In the genomic region with DNA sequence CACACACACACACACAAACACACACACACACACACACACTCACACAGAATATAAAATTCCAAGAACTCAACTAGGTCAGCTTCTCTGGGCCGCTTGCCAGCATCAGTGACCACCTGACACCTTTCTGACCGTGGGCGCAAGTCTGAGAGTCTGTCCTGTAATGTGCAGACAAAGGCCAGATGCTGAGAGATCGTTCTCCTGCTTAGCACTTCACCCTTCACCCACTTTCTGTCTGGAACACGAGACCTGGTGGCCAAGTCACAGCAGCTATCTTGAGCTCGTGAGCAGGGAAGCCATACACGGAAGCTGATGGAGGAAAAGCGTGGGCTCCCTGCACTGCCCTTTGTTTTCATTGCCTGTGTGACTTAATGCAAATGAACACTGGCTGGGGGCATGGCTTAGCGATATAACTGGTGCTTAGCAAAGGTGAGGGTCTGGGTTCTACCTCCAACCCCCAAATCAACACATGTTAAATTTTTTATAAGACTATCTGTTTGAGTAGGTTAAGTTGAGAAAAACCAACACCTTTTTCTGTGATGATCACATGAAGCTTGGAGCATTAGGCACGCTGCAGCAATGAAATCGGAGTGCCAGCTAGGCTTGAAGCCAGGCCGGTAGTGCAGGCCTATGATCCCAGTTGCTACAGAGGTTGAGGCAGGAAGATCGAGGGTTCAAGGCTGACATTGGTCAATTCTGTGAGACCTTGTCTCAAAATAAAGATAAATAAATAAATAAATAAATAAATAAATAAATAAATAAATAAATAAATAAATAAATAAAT, we compare ENCODE assay signal across 15 mouse cellular contexts. TPM values are rescaled to one million over a fixed set of nuclear protein-coding genes. Genes with fewer than 3 reads are reported as not detected.
A peak's percentile ranks its signal among the peaks of the same experiment; 100 is the strongest.
DNase-seq lines count a peak whose midpoint lies in the region; ATAC-seq and TF ChIP-seq lines count a peak whose summit lies in the region.
"Had no signal": no experiment of that assay in that cellular context is flagged by ENCODE, and none has a peak within 500 bp of the region (broad histone marks: within the 10 kb centered on the region; RNA-seq: fewer than 3 reads in every experiment).

No protein-coding gene starts in this region.

- H3K36me3 ChIP-seq in heart, embryonic 10.5 days: no peaks in the 10 kb centered on the region
- H3K36me3 ChIP-seq in forebrain, embryonic 13.5 days (ENCODE audit: poor library complexity, severe bottlenecking): no peaks in the 10 kb centered on the region
- H3K36me3 ChIP-seq: neural tube, embryonic 12.5 days had no signal

- intact Hi-C loops in gastrocnemius, adult 2 months (cut with DNase I): no loop called here

- ATAC-seq in granulocyte monocyte progenitor cell, adult 5-6 weeks (replicated peaks; ENCODE audit: poor library complexity, severe bottlenecking): no peak
- no peak for ATAC-seq in forebrain, embryonic 13.5 days
- ATAC-seq: activated CD4-positive, CD25-positive, alpha-beta regulatory T cell, adult 4 months had no signal

- peaks cover 36% of the 10 kb centered on the region for H3K4me1 ChIP-seq in heart, embryonic 10.5 days
- H3K4me1 ChIP-seq in forebrain, embryonic 13.5 days: peaks cover 6% of the 10 kb centered on the region

- H3K9me3 ChIP-seq in heart, embryonic 10.5 days: no peaks in the 10 kb centered on the region
- no peaks in the 10 kb centered on the region for H3K9me3 ChIP-seq in forebrain, embryonic 13.5 days (replicated peaks)
- H3K9me3 ChIP-seq: neural tube, embryonic 12.5 days had no signal

- no peak overlapping the region for H3K4me3 ChIP-seq in gastrocnemius, adult 2 months
- H3K4me3 ChIP-seq in heart, embryonic 10.5 days: no peak overlapping the region
- no peak overlapping the region for H3K4me3 ChIP-seq in forebrain, embryonic 13.5 days
- H3K4me3 ChIP-seq: erythroblast, embryonic 14.5 days; neural tube, embryonic 12.5 days had no signal

- DNase-seq in gastrocnemius, adult 2 months: peak; percentile 45
- no peak for DNase-seq in gastrocnemius, adult 8-10 months (ENCODE audit: low spot score in 2 of 2)
- DNase-seq in lung, postnatal 36 days: peak; percentile 6
- no peak for DNase-seq in lung, adult 18-20 months
- DNase-seq in heart, embryonic 10.5 days (ENCODE audit: low spot score): no peak
- DNase-seq in kidney, postnatal 25 days: peak; percentile 62 to 81

- WGBS in heart, embryonic 10.5 days: 55% methylated on average over 13 of the region's 13 CpGs
- 67% methylated on average over 13 of the region's 13 CpGs for WGBS in forebrain, embryonic 13.5 days

- H3K27me3 ChIP-seq in heart, embryonic 10.5 days (ENCODE audit: insufficient read depth, poor library complexity, severe bottlenecking): peaks cover 18% of the 10 kb centered on the region
- H3K27me3 ChIP-seq in forebrain, embryonic 13.5 days: peaks cover 11% of the 10 kb centered on the region; the same call in 1 of the 2 replicates
- H3K27me3 ChIP-seq: neural tube, embryonic 12.5 days had no signal

- H3K27ac ChIP-seq in gastrocnemius, adult 2 months: peak overlapping the region; percentile 24; the same call in 1 of the 2 replicates
- H3K27ac ChIP-seq in heart, embryonic 10.5 days: peak overlapping the region; percentile 31; the same call in 1 of the 2 replicates
- no peak overlapping the region for H3K27ac ChIP-seq in forebrain, embryonic 13.5 days
- H3K27ac ChIP-seq: neural tube, embryonic 12.5 days had no signal

- H3K9ac ChIP-seq in forebrain, embryonic 13.5 days: no peak overlapping the region
- H3K9ac ChIP-seq: neural tube, embryonic 12.5 days had no signal

- TF ChIP-seq CTCF in gastrocnemius, adult 2 months (IDR thresholded peaks at IDR 0.05): no peak

- H3K4me2 ChIP-seq in forebrain, embryonic 13.5 days: no peak overlapping the region
- H3K4me2 ChIP-seq: neural tube, embryonic 12.5 days had no signal

RNA-seq across cellular contexts. Expression of a gene that starts 31.4 kb away (rescaled TPM):
- total RNA-seq in gastrocnemius, adult 2 months (2021): 1 to 10 TPM; 7.8 to 9.7 TPM
- 10 to 100 TPM in 1 of 4 experiments, 1 to 10 TPM in 3; 8.9 to 13.2 (median 9.5) TPM for total RNA-seq in gastrocnemius, adult 8-10 months (2022)
- polyA plus RNA-seq in heart, embryonic 10.5 days (2016; fragmentation: Nextera tagmentation; extraction: Ambion mirVana): 3.8 and 4.1 TPM in 2 replicates
- total RNA-seq in granulocyte monocyte progenitor cell, adult 5-6 weeks (2014; fragmentation: Nextera tagmentation): not detected in 2 replicates
- not detected in 2 replicates for total RNA-seq in granulocyte monocyte progenitor cell, adult 5-6 weeks (2017)
- 1.8 and 2.9 TPM in 2 replicates for polyA plus RNA-seq in forebrain, embryonic 13.5 days (2015; fragmentation: Nextera tagmentation; extraction: Ambion mirVana)
- total RNA-seq: CH12.LX; megakaryocyte, adult 5-6 weeks had no signal
- polyA plus RNA-seq: activated CD4-positive, CD25-positive, alpha-beta regulatory T cell, adult 4 months; erythroblast, embryonic 14.5 days had no signal

RNA-seq across cellular contexts. Expression of a gene that starts 37.3 kb away (rescaled TPM):
- not detected for total RNA-seq in gastrocnemius, adult 2 months (2021)
- not detected for total RNA-seq in gastrocnemius, adult 8-10 months (2022)
- polyA plus RNA-seq in heart, embryonic 10.5 days (2016; fragmentation: Nextera tagmentation; extraction: Ambion mirVana): not detected in 2 replicates
- not detected in 2 replicates for total RNA-seq in granulocyte monocyte progenitor cell, adult 5-6 weeks (2014; fragmentation: Nextera tagmentation)
- total RNA-seq in granulocyte monocyte progenitor cell, adult 5-6 weeks (2017): not detected in 2 replicates
- polyA plus RNA-seq in forebrain, embryonic 13.5 days (2015; fragmentation: Nextera tagmentation; extraction: Ambion mirVana): not detected in 2 replicates
- total RNA-seq: CH12.LX; left cerebral cortex, postnatal 36 days; megakaryocyte, adult 5-6 weeks had no signal
- polyA plus RNA-seq: activated CD4-positive, CD25-positive, alpha-beta regulatory T cell, adult 4 months; erythroblast, embryonic 14.5 days; neural tube, embryonic 12.5 days; spleen, adult 2 months had no signal

RNA-seq across cellular contexts. Expression of a gene that starts 47.6 kb away (rescaled TPM):
- total RNA-seq in gastrocnemius, adult 2 months (2021): not detected
- total RNA-seq in gastrocnemius, adult 8-10 months (2022): not detected
- 0.08 TPM in 1 of 2 replicates, not detected in the other for polyA plus RNA-seq in heart, embryonic 10.5 days (2016; fragmentation: Nextera tagmentation; extraction: Ambion mirVana)
- total RNA-seq in granulocyte monocyte progenitor cell, adult 5-6 weeks (2014; fragmentation: Nextera tagmentation): not detected in 2 replicates
- not detected in 2 replicates for total RNA-seq in granulocyte monocyte progenitor cell, adult 5-6 weeks (2017)
- 2.3 and 3.4 TPM in 2 replicates for polyA plus RNA-seq in forebrain, embryonic 13.5 days (2015; fragmentation: Nextera tagmentation; extraction: Ambion mirVana)
- total RNA-seq: CH12.LX; left cerebral cortex, postnatal 36 days; megakaryocyte, adult 5-6 weeks had no signal
- polyA plus RNA-seq: spleen, adult 2 months had no signal

Comparison
In these comparisons a context has a peak if more than half of its experiments do, and no peak if none do; other contexts are left out.
1. DNase-seq: peak in gastrocnemius, adult 2 months (single experiment), lung, postnatal 36 days (single experiment) and kidney, postnatal 25 days (2 of 2); none in gastrocnemius, adult 8-10 months (0 of 2), lung, adult 18-20 months (0 of 2) and heart, embryonic 10.5 days (single experiment).
2. RNA of a gene that starts 31.4 kb away (total RNA-seq): 7.8 to 9.7 TPM in gastrocnemius, adult 2 months and 8.9 to 13.2 TPM in gastrocnemius, adult 8-10 months; not detected in granulocyte monocyte progenitor cell, adult 5-6 weeks; every median in the first group is over 4 times any median in the second.